Mouse (Mus musculus) lung, adult 2 months (tissue): ENCODE results near the gene Sigirr. TPM values are rescaled to one million over a fixed set of nuclear protein-coding genes. Genes with fewer than 3 reads are reported as not detected.

Source experiments
- DNase-seq: peaks from one replicate; pipeline ENCODE4 v3.0.0; 2022
- H3K4me1 ChIP-seq: fragments of 200-500 bp; 2 replicates; pipeline ENCODE4 v1.6.1; 2011; ENCODE audit warnings: low read length; ENCODE audit not compliant: control insufficient read depth, insufficient read depth
- H3K4me3 ChIP-seq: fragments of 200-500 bp; replicated peaks from 2 replicates; pipeline ENCODE3; 2011; ENCODE audit warnings: low read depth, mild to moderate bottlenecking, control low read depth, low read length; ENCODE audit errors: extremely low read depth
- CTCF ChIP-seq: fragments of 200-500 bp; IDR thresholded peaks from 2 replicates; pipeline ENCODE4 v1.5.1; 2011; ENCODE audit warnings: mild to moderate bottlenecking, low read length, control low read depth; ENCODE audit not compliant: insufficient read depth
- POLR2A ChIP-seq: fragments of 200-500 bp; IDR thresholded peaks from 2 replicates; pipeline ENCODE4 v1.6.1; 2011; ENCODE audit warnings: low read depth, mild to moderate bottlenecking, control low read depth, low read length, borderline replicate concordance; ENCODE audit errors: extremely low read depth
- WGBS: fragments of 180-500 bp; shearing (Covaris S2); methylation state at CpG from one replicate; pipeline ENCODE4 v1.1.7; 2018; 5-methylcytosine and 5-hydroxymethylcytosine counted together
- polyA plus RNA-seq: library from polyadenylated mRNA; depleted of rRNA; stranded (reverse); fragments of >200 nt; gene quantifications from 2 replicates; pipeline ENCODE4 v1.2.3, GENCODE M21; 2012

Sigirr gene
- polyA plus RNA-seq, 1 experiment, result 40.6 TPM

DNA sequence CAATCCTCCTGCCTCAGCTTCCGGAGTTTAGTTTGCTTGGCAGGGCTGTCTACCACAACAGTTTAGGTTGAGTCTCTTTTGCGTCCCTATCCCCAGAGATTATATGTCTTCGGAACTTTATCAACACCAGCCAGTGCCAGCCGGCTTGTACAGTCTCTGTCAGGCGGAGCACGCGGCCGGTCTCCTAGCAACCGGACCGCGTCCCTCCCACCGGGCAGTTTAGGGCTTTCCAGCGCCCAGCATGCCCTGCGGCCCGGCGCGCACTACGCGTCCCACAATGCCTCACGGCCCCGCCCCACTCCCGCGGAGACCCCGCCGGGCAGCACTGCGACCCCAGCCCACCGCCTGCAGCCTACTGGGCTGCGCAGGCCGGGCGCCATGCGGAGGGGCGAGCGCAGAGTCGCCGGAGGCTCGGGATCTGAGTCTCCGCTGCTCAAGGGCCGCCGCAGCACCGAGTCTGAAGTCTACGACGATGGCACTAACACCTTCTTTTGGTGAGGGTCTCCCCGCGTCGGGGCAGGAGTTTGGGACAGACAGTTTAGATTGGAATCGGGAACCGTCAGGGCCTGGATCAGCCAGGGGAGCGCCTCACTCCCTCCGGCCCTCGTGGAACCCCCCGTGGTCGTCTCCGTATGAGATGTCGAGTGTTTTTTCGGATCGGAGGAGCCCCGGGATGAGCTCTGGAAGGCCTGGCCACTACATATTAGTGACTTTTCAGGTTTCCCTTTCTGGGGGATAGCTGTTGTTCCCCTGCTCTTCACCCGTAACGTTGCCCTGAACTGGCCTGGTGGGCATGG is 30.9 kb upstream of the Sigirr start:
- Histone ChIP-seq H3K4me3 (peak overlapping the region; percentile 78), H3K4me1 (peaks cover 6% of the 10 kb centered on the region)
- DNase-seq, result peak; percentile 86
- TF ChIP-seq CTCF, result no peak
- peak; percentile 30; the same call in 1 of the 2 replicates for TF ChIP-seq POLR2A
- WGBS, result under 1% methylated on average over 59 of the region's 59 CpGs

DNA sequence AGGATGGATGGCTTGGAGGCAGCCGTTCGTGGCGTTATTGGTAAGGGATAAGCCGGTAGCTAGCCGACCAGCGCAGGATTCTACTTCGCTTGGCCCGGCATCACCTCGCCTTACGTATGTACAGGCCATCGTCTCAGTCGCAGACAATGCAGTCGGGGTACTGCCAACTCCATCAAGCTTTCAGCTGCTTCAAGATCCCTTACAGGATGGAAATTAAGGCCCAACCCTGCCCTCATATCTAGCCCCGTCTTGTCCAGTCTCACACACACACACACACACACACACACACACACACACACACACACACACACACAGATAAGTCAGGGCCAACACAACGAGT is 23.1 kb upstream of the Sigirr start:
- H3K4me1 ChIP-seq, result no peaks in the 10 kb centered on the region
- TF ChIP-seq CTCF, result no peak
- no peak for TF ChIP-seq POLR2A
- no peak for DNase-seq
- H3K4me3 ChIP-seq, result peak overlapping the region; percentile 66
- 2% methylated on average over 15 of the region's 15 CpGs for WGBS

DNA sequence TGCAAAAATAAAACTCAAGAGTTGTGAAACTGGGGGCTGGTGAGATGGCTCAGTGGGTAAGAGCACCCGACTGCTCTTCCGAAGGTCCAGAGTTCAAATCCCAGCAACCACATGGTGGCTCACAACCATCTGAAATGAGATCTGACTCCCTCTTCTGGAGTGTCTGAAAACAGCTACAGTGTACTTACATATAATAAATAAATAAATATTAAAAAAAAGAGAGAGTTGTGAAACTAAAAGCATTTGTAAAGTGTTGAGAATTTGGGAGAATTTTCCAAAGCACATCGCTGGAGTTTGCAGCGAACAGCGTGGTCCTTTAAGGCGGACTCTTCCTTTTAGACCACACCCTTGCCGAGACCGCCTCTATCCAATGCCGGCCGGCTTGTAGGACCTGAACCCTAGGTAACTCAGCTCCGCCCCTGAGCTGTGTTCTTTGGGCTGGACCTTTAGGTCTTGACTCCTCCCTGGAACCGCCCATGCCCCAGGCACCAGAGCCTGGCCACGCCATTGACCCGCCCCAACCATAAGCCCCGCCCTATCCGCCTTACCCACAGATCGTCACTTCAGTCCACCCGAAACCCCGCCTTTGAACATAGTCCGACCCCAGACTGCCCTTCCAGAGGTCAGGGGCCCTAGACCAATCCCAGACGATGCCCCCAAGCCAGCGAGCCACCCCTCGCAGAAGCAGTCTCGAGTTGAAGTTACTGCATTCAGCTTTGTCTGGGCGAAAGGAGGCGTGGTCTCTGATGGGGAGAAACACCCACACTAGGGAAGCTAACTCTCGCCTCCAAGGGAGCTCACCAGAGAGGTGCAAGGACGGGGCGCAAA is 22.5 kb upstream of the Sigirr start:
- Histone ChIP-seq H3K4me3 (peak overlapping the region; percentile 66), H3K4me1 (no peaks in the 10 kb centered on the region)
- 1% methylated on average over 29 of the region's 29 CpGs for WGBS
- TF ChIP-seq POLR2A (0 out of 2 replicates have a peak, but pooled peaks have one; percentile 60), CTCF (no peak)
- peak; percentile 95 for DNase-seq

DNA sequence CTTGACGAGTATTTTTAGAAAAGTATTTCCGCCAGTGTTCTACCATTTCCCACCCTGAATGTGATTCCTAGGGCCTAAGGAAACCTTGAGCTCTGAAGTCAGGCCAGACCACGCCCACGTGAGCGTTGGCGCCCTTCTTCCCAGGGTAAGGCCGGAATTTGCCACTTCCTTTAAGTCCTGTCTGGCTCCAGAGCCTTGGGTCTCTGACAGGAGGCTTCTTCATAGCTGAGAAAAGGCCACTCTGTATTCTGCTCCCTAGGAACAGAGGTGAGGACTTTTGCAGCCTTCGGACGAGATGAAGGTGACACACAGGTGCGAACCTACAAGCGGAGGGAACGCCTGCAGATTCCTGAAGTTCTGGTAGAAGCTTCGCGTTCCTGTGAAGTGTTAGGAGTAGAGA is 21.9 kb upstream of the Sigirr start, which contains the start of gene Ptdss2:
TSS of gene Ptdss2 (plus strand) at position 138 of the 400 bp plus-strand sequence.
- H3K4me3 ChIP-seq, result peak within 1 kb of the TSS; percentile 66
- no peak for TF ChIP-seq CTCF
- peak; percentile 17; the same call in 1 of the 2 replicates for TF ChIP-seq POLR2A
- 27% methylated on average over 14 of the region's 14 CpGs for WGBS
- peak; percentile 42 for DNase-seq
- H3K4me1 ChIP-seq, result no peaks in the 10 kb centered on the region

DNA sequence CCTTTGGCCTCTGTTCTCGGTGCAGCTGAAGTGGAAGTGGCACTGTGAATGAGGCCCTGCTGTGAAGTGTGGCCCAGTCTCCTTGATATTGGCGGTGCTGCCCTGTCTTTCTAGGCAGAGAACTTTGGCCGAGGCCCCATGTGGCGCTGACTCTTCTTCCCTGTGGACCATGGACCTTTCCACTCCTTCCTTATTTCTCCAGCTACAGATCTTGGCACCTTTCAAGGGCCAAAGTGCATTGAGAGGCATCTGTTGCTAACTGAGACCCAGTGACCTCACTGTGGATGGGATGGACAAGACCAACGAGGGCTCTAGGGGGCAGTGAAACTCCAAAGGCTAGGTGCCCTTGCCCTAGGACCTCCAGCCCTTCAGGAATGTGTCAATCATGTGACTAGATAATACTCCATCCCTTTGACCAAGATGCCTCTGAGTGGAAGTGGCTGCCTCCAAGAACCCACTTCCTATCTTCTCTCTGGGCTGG is 20.7 kb upstream of the Sigirr start:
- no peak for DNase-seq
- TF ChIP-seq CTCF (peak; percentile 23; the same call in 1 of the 2 replicates), POLR2A (no peak)
- Histone ChIP-seq H3K4me1 (no peaks in the 10 kb centered on the region), H3K4me3 (no peak overlapping the region)
- WGBS, result 73% methylated on average over 5 of the region's 5 CpGs

DNA sequence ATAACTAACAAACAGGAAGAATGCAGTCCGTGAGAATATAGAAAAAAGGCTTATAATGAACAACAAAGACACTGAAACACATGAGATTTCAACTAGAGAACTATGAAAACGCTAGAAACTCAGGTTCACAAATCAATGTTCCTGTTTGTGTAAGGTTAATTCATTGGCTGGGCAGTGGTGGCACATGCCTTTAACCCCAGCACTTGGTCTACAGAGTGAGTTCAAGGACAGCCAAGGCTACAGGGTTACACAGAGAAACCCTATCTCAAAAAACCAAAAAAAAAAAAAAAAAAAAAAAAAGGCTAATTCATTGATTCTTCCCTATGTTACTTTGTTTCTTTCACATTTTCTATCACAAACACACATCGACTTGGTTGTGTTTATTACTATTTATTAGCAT is 20.2 kb upstream of the Sigirr start:
- H3K4me3 ChIP-seq, result no peak overlapping the region
- H3K4me1 ChIP-seq, result no peaks in the 10 kb centered on the region
- 76% methylated on average over 3 of the region's 3 CpGs for WGBS
- no peak for DNase-seq
- TF ChIP-seq CTCF (no peak), POLR2A (no peak)

DNA sequence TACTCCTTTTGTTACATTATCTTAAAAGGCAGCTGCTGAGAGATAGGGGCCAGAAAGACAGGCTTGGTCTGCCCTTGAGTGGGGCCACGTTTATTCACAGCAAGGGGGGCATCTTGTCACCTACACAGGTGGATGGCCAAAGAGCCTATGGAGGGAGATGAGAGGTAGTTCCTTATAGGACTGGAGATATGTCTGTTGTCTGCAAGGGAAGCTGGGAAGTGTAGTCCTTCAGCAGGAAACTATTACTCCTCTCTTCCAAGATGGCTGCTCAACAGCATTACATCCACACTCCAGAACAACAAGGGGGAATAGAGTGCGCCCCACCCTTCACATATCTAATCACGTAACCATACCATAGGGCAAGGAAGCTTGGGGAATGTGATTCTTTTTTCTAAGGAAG is 19.1 kb upstream of the Sigirr start:
- Histone ChIP-seq H3K4me1 (no peaks in the 10 kb centered on the region), H3K4me3 (no peak overlapping the region)
- no peak for TF ChIP-seq POLR2A
- TF ChIP-seq CTCF, result no peak
- 78% methylated on average over 3 of the region's 3 CpGs for WGBS
- no peak for DNase-seq

DNA sequence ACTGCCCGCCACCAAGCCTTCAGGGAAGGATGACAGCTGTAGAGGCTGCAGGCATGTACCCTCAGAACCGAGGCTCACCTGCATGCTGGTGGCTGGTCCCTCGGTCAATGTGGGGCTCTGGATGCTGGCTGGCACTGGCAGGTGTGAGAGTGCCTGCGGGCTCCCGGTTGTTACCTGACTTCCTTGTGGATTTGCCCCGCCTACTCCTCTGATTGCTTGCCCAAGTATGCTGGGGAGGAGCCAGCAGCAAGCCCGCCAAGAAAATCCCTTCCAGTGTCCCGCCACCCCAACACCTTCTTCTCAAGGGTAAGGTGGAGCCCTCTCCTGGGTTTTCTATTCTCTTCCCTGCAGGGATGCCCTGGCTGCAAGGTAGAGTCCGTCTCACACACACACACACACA is 17.3 kb upstream of the Sigirr start, which contains the start of gene Ano9:
TSS of gene Ano9 (minus strand) at position 171 of the 400 bp plus-strand sequence.
- no peaks in the 10 kb centered on the region for H3K4me1 ChIP-seq
- TF ChIP-seq POLR2A (no peak), CTCF (no peak)
- peak within 1 kb of the TSS; percentile 23 for H3K4me3 ChIP-seq
- peak; percentile 46 for DNase-seq
- 30% methylated on average over 9 of the region's 9 CpGs for WGBS

DNA sequence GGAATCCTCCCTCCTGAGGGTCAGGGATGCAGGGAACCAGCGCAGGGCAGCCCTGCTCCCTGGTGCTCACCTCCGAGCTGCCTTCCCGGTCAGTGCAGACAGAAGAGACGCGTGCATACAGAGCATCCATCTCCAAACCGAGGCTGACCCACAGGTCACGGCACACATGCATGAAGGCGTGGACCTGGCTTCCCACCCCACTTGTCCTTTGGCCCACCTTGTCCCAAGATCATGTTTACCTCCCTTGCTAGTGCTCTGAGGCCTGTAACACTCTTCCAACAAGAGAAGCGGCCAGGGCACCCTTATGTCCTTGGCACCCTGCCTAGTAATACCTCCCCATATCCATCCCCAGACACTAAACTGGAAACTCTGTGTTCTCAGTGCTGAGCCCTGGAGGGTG is 15.5 kb upstream of the Sigirr start:
- Histone ChIP-seq H3K4me1 (no peaks in the 10 kb centered on the region), H3K4me3 (no peak overlapping the region)
- 91% methylated on average over 9 of the region's 9 CpGs for WGBS
- TF ChIP-seq POLR2A, result no peak
- TF ChIP-seq CTCF, result no peak
- DNase-seq, result no peak

DNA sequence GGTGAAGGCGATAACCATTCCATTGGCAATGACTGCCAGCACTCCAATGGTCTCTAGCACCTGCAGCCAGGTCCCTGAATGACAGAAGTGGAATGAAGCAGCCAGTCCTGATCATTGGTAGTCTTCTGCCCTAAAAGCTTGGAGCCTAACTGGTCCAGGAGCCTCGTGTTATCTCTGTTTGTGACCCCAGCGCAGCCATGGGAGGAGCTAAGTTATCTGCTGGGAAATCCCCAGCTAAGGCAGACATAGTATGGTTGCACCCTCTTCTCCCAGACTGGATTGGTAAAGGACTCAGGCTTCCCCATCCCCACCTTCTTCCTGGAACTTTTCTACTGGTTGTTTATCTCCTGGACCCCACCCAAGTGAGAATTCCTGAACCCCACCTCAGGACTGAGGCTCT is 2.8 kb upstream of the Sigirr start:
- Histone ChIP-seq H3K4me1 (peaks cover 3% of the 10 kb centered on the region; the same call in 1 of the 2 replicates), H3K4me3 (no peak overlapping the region)
- DNase-seq, result no peak
- 55% methylated on average over 3 of the region's 3 CpGs for WGBS
- TF ChIP-seq POLR2A, result no peak
- no peak for TF ChIP-seq CTCF

DNA sequence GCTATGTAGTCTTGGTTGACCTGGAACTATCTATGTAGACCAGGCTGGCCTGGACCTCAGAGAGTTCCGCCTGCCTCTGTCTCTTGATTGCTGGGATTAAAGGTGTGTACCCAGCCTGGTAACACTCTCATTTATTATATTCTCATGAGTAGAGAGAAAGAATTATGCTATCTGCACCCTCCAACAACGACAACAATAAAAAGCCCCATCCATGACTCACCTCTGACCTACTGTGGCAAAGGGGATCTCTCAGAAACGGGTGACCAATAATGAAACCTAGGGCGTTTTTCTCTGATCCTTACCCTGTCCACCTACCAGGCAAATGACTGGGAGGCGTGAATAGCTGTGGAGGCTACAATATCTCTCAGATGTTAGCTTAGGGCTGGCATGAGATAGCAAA is 3.2 kb downstream of the Sigirr start:
- 79% methylated on average over 5 of the region's 5 CpGs for WGBS
- Histone ChIP-seq H3K4me1 (peaks cover 10% of the 10 kb centered on the region), H3K4me3 (no peak overlapping the region)
- TF ChIP-seq POLR2A (no peak), CTCF (no peak)
- no peak for DNase-seq
